Mouse (Mus musculus) lung, embryonic 14.5 days (tissue): ENCODE measurements around the gene Ninj1. TPM values are rescaled to one million over a fixed set of nuclear protein-coding genes. Genes with fewer than 3 reads are reported as not detected.
A peak's percentile ranks its signal among the peaks of the same experiment; 100 is the strongest.

Experiments used
- ATAC-seq: fragments of 200-750 bp; cut with Nextera tagmentation; 2 replicates; pipeline ENCODE4 v1.8.0; 2017; ENCODE audit warnings: mild to moderate bottlenecking, moderate TSS enrichment, moderate library complexity; ENCODE audit not compliant: insufficient read depth
- DNase-seq: peaks from one replicate; pipeline ENCODE4 v3.0.0-alpha.2; 2015
- H3K27ac ChIP-seq: fragments of 300-500 bp; sonication (generic); 2 replicates; pipeline ENCODE4 v1.5.1; 2014; ENCODE audit warnings: low read depth, mild to moderate bottlenecking, moderate library complexity
- H3K27me3 ChIP-seq: fragments of 300-500 bp; sonication (generic); 2 replicates; pipeline ENCODE4 v1.6.1; 2014; ENCODE audit warnings: low read length, control low read depth; ENCODE audit not compliant: insufficient read depth
- H3K36me3 ChIP-seq: fragments of 300-500 bp; sonication (generic); 2 replicates; pipeline ENCODE4 v1.6.1; 2014; ENCODE audit warnings: control low read depth; ENCODE audit not compliant: insufficient read depth
- H3K4me1 ChIP-seq: fragments of 300-500 bp; sonication (generic); 2 replicates; pipeline ENCODE4 v1.6.1; 2014; ENCODE audit warnings: antibody characterized with exemption, control low read depth; ENCODE audit not compliant: insufficient read depth
- H3K4me2 ChIP-seq: fragments of 300-500 bp; sonication (generic); 2 replicates; pipeline ENCODE4 v1.6.1; 2014; ENCODE audit warnings: mild to moderate bottlenecking
- H3K4me3 ChIP-seq: fragments of 300-500 bp; sonication (generic); 2 replicates; pipeline ENCODE4 v1.5.1; 2014; ENCODE audit warnings: low read depth, low read length
- H3K9ac ChIP-seq: fragments of 300-500 bp; sonication (generic); 2 replicates; pipeline ENCODE4 v1.6.1; 2014
- H3K9me3 ChIP-seq: fragments of 300-500 bp; sonication (generic); 2 replicates; pipeline ENCODE4 v1.6.1; 2016; ENCODE audit warnings: low read depth, low read length, control low read depth
- CTCF ChIP-seq: IDR thresholded peaks from 2 replicates; pipeline ENCODE4 v1.5.1; 2016; ENCODE audit warnings: antibody characterized with exemption, low read depth
- WGBS: fragments of 180-500 bp; shearing (Covaris S2); extraction: QIAGEN DNeasy Blood & Tissue Kit; methylation state at CpG from one replicate; pipeline ENCODE4 v1.1.7; 2014; 5-methylcytosine and 5-hydroxymethylcytosine counted together
- polyA plus RNA-seq: library from polyadenylated mRNA; unstranded; fragments of >200 nt; fragmentation: Nextera tagmentation; extraction: Ambion mirVana; gene quantifications from 2 replicates; pipeline ENCODE4 v1.2.1, GENCODE M21; 2014

The Ninj1 gene
- polyA plus RNA-seq, 1 experiment from 2014 or later, result 44.2 TPM

DNA sequence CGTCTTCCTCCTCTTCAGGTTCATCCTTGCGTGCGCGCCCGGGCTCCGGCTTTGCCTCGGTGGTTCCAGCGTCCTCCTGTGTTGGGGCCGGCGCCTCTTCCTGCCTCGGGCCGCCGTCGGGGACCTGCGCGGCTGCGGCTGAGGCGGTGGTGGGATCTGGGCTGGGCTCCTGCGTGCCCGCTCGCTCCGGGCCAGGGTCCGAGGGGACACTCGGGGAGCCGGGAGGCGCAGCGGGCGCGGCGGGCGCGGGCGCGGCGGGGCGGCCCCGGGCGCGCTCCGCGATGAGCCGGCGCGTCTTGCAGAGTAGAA lies 40.6 kb upstream of the Ninj1 start:
- Histone ChIP-seq H3K36me3 (no peaks in the 10 kb centered on the region), H3K27me3 (peaks cover 50% of the 10 kb centered on the region), H3K9me3 (no peaks in the 10 kb centered on the region), H3K4me2 (peak overlapping the region; percentile 96), H3K4me1 (no peaks in the 10 kb centered on the region; the same call in 1 of the 2 replicates), H3K9ac (peak overlapping the region; percentile 58), H3K4me3 (peak overlapping the region; percentile 64), H3K27ac (no peak overlapping the region)
- TF ChIP-seq CTCF, result no peak
- under 1% methylated on average over 39 of the region's 44 CpGs for WGBS
- DNase-seq (peak; percentile 15), ATAC-seq (no peak)

DNA sequence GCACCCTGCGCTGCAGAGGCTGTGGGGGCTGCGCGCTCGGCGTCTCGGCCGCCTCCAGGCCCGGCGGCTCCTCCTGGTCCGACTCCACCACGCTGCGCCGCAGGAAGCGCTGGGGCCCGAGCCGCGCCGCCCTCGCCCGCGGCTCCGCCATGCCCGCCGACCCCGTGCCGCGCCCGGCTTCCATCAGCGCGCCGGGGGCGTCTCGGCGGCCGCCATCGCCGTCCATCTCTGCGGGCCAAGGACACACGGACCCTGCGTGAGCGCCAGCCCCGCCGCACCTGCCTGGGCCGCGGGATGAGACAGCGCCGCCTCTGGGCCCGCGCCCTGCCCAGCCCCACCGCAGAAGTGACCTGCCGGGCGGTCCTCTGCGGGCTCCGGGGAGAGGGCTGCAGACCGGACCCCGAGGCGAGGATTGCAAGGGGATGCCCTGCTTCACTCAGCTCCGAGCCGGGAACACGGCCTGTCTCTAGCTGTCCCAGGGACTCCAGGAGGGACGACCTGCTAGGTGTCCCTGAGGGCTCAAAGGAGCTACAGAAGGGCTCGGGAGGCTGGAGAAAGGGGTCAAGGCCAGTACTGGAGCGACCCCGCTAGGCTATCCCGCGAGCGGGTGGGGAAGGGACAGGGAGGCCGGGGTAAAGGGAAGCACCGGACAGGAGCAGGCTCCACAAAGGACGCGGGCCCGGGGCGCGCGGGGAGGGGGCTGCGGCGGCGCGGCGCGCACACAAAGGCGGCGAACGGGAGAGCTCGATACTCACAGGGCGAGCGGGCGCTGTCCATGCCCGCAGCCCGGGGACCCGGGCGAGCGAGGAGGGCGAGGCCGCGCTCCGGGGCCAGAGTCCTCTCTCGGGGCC lies 40.1 kb upstream of the Ninj1 start:
- Histone ChIP-seq H3K4me3 (peak overlapping the region; percentile 64), H3K27me3 (peaks cover 50% of the 10 kb centered on the region), H3K4me1 (no peaks in the 10 kb centered on the region; the same call in 1 of the 2 replicates), H3K9me3 (no peaks in the 10 kb centered on the region), H3K9ac (peak overlapping the region; percentile 58), H3K4me2 (peak overlapping the region; percentile 96), H3K36me3 (no peaks in the 10 kb centered on the region), H3K27ac (no peak overlapping the region)
- WGBS, result under 1% methylated on average over 93 of the region's 98 CpGs
- DNase-seq (peak; percentile 40), ATAC-seq (peak; percentile 61)
- no peak for TF ChIP-seq CTCF

DNA sequence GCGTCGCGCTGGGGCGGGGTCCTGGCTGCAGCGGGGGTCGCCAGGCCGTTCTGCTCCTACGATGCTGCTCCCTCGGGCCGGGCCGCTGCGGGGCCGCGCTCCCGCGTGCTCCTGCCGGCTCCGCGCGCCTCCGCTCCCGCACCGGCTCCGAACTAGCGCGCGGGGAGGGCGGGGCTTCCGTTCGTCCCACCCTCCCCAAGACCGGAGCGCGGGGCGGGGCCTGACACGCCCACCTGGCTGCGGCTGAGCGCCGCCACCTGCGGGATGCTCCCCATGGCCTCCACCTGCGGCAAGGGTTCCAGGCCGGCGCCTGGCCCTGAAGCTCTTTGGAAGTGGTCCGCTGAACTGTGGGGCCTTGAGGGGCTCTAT lies 39.4 kb upstream of the Ninj1 start, which contains the start of gene Wnk2:
Gene Wnk2 (minus strand): TSS at position 157 of the 369 bp plus-strand sequence.
- H3K4me3 ChIP-seq, result peak within 1 kb of the TSS; percentile 64
- ATAC-seq (peak; percentile 53), DNase-seq (peak; percentile 78)
- WGBS, result 1% methylated on average over 23 of the region's 43 CpGs
- H3K27me3 ChIP-seq, result peaks cover 50% of the 10 kb centered on the region
- TF ChIP-seq CTCF, result no peak
- peak within 1 kb of the TSS; percentile 58 for H3K9ac ChIP-seq
- no peaks in the 10 kb centered on the region; the same call in 1 of the 2 replicates for H3K4me1 ChIP-seq
- H3K9me3 ChIP-seq, result no peaks in the 10 kb centered on the region
- no peak within 1 kb of the TSS for H3K27ac ChIP-seq
- no peaks in the 10 kb centered on the region for H3K36me3 ChIP-seq
- peak within 1 kb of the TSS; percentile 96 for H3K4me2 ChIP-seq

DNA sequence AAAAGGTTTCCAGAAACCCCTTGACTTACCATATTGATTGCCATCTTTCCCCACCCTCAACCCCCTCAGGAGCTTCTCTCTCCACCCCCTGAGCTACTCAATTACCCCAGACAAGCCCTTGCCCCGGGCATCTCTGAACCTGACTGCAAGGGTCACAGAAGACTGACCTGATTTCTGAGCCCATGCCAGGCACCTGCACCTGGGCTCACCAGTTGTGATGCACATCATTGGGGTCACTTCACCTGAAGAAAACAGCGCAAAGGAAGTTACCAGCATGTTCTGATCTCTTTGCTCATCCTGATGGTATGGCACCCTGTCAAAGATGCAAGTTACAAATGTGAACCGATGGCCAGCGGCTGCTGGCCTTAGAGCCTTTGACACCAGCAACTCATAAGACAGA lies 38.6 kb upstream of the Ninj1 start:
- Histone ChIP-seq H3K27ac (no peak overlapping the region), H3K9ac (no peak overlapping the region), H3K4me1 (no peaks in the 10 kb centered on the region; the same call in 1 of the 2 replicates), H3K27me3 (peaks cover 50% of the 10 kb centered on the region), H3K36me3 (no peaks in the 10 kb centered on the region), H3K9me3 (no peaks in the 10 kb centered on the region), H3K4me3 (no peak overlapping the region), H3K4me2 (no peak overlapping the region)
- DNase-seq (no peak), ATAC-seq (no peak)
- TF ChIP-seq CTCF, result no peak
- WGBS, result 77% methylated on average over 4 of the region's 4 CpGs

DNA sequence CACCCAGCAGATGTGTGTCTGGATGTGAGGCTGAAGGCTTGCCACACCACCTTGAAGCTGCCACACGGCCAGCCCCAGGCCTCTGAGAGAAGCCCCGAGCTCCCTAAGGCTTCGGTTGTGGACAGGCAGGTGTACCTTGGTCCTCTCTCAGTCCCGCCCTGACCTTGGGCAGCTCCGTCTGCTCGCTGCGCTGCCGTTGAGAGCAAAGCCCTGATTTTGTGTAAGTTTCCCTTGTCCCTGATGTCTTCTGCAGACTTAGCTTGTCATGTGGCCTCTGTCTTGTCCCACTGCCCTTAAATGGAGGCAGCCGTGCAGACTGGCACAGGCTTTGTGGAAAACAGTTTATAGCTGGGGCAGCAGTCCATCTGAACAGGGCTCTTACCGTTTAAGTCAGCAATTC lies 33.3 kb upstream of the Ninj1 start:
- Histone ChIP-seq H3K27me3 (0 out of 2 replicates have a peak, but pooled peaks cover 5% of the 10 kb centered on the region), H3K36me3 (no peaks in the 10 kb centered on the region), H3K4me2 (no peak overlapping the region), H3K27ac (no peak overlapping the region), H3K4me1 (no peaks in the 10 kb centered on the region), H3K4me3 (no peak overlapping the region), H3K9me3 (no peaks in the 10 kb centered on the region), H3K9ac (no peak overlapping the region)
- TF ChIP-seq CTCF, result no peak
- ATAC-seq (no peak), DNase-seq (no peak)
- WGBS, result 66% methylated on average over 10 of the region's 10 CpGs

DNA sequence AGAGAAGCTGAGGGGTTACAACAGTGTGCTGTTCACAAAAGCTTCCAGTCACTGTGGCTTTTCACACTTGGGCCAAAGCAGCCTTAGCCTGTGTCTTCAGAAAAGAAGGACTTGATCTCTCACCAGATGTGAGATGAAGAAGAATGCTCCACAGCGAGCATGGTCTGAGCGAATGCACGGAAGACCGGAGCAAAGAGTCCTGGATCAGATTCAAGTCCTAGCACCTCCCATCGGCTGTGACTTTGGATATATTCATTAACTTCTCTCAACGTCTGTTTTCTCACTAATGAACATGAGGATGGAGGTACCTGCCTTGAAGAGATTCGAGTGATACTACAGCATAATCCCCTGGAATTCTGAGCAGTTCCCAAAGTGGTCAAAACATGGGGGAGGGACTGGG lies 32.7 kb upstream of the Ninj1 start:
- no peaks in the 10 kb centered on the region for H3K36me3 ChIP-seq
- H3K4me3 ChIP-seq, result no peak overlapping the region
- no peak overlapping the region for H3K4me2 ChIP-seq
- no peaks in the 10 kb centered on the region for H3K27me3 ChIP-seq
- no peak overlapping the region for H3K9ac ChIP-seq
- DNase-seq, result no peak
- H3K9me3 ChIP-seq, result no peaks in the 10 kb centered on the region
- 52% methylated on average over 7 of the region's 7 CpGs for WGBS
- H3K4me1 ChIP-seq, result no peaks in the 10 kb centered on the region
- no peak for TF ChIP-seq CTCF
- no peak overlapping the region for H3K27ac ChIP-seq
- ATAC-seq, result no peak

DNA sequence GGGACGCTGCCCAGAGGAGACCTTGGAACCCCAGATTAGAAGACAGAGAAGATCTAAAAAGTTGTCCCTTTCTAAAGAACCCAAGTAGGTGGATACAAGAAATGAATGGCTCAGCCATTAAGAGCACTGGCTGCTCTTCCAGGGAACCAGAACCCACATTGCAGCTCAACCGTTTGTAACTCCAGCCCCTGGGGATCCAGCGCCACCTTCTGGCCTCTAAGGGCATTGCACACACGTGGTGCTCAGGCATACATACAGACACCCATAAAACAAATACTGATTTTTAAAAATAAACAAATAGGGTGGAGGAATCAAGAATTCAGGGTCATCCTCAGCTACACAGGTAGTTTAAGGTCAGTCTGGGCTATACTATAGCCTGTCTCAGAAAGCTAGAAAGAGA lies 30.6 kb upstream of the Ninj1 start:
- DNase-seq (no peak), ATAC-seq (no peak)
- Histone ChIP-seq H3K36me3 (no peaks in the 10 kb centered on the region), H3K4me3 (no peak overlapping the region), H3K9me3 (no peaks in the 10 kb centered on the region), H3K27me3 (no peaks in the 10 kb centered on the region), H3K4me1 (no peaks in the 10 kb centered on the region), H3K4me2 (no peak overlapping the region), H3K27ac (no peak overlapping the region), H3K9ac (no peak overlapping the region)
- WGBS, result 65% methylated on average over 4 of the region's 4 CpGs
- TF ChIP-seq CTCF, result peak; percentile 53
